17 mouse cellular contexts compared by ENCODE assay signal in genomic region chr14:59739446-59739845, GRCm38 (mm10).
DNase-seq lines count a peak whose midpoint lies in the region; ATAC-seq and TF ChIP-seq lines count a peak whose summit lies in the region.
"Had no signal": no experiment of that assay in that cellular context is flagged by ENCODE, and none has a peak within 500 bp of the region (broad histone marks: within the 10 kb centered on the region; RNA-seq: fewer than 3 reads in every experiment).

No protein-coding gene starts in this region.

- H3K9ac ChIP-seq in kidney, postnatal 0 days (ENCODE audit: low read depth, low read length) = no peak overlapping the region
- H3K9ac ChIP-seq: embryonic facial prominence, embryonic 15.5 days; forebrain, embryonic 13.5 days; hindbrain, embryonic 14.5 days had no signal

- no peak for TF ChIP-seq CTCF in kidney, postnatal 0 days (IDR thresholded peaks at IDR 0.05; ENCODE audit: low read depth)

- peak; percentile 73 for ATAC-seq in kidney, postnatal 0 days (replicated peaks; ENCODE audit: low FRiP score, low read depth)
- ATAC-seq: forebrain, embryonic 13.5 days; intestine, postnatal 0 days had no signal

- no peak overlapping the region for H3K4me2 ChIP-seq in kidney, postnatal 0 days (ENCODE audit: low read length)
- H3K4me2 ChIP-seq: embryonic facial prominence, embryonic 15.5 days; forebrain, embryonic 13.5 days; hindbrain, embryonic 14.5 days had no signal

- peaks cover 19% of the 10 kb centered on the region for H3K4me1 ChIP-seq in heart, embryonic 10.5 days
- H3K4me1 ChIP-seq in kidney, postnatal 0 days (replicated peaks; ENCODE audit: insufficient read depth, low read length) = no peaks in the 10 kb centered on the region

- 26% methylated on average over 6 of the region's 6 CpGs for WGBS in heart, embryonic 10.5 days
- WGBS in kidney, postnatal 0 days = 28% methylated on average over 6 of the region's 6 CpGs

- peaks cover 10% of the 10 kb centered on the region; the same call in 1 of the 2 replicates for H3K27me3 ChIP-seq in heart, embryonic 10.5 days (ENCODE audit: insufficient read depth, poor library complexity, severe bottlenecking)
- no peaks in the 10 kb centered on the region for H3K27me3 ChIP-seq in kidney, postnatal 0 days (ENCODE audit: insufficient read depth, low read length)
- H3K27me3 ChIP-seq: embryonic facial prominence, embryonic 15.5 days had no signal

- peak; percentile 87 for DNase-seq in heart, embryonic 10.5 days (ENCODE audit: low spot score)
- DNase-seq in heart, postnatal 25 days (ENCODE audit: low spot score) = no peak
- peak; percentile 72 for DNase-seq in kidney, postnatal 0 days (ENCODE audit: low spot score)
- no peak for DNase-seq in kidney, postnatal 10 days
- peak; percentile 60 for DNase-seq in forelimb bud, embryonic 11.5 days (ENCODE audit: low read depth, low spot score)
- DNase-seq in retina, postnatal 1 day = peak; percentile 43
- no peak for DNase-seq in urinary bladder, adult 18-20 months (ENCODE audit: low spot score in 2 of 2)
- DNase-seq in adrenal gland, adult 2 months = no peak
- DNase-seq: adrenal gland, postnatal 25 days; right cerebral cortex, postnatal 25 days; thymus, adult 2 months had no signal

- no peaks in the 10 kb centered on the region for H3K9me3 ChIP-seq in heart, embryonic 10.5 days
- no peaks in the 10 kb centered on the region for H3K9me3 ChIP-seq in kidney, postnatal 0 days (replicated peaks; ENCODE audit: low read length)
- H3K9me3 ChIP-seq: embryonic facial prominence, embryonic 15.5 days; forebrain, embryonic 13.5 days had no signal

- no peak overlapping the region for H3K4me3 ChIP-seq in heart, embryonic 10.5 days
- no peak overlapping the region for H3K4me3 ChIP-seq in kidney, postnatal 0 days (replicated peaks; ENCODE audit: low read depth, low read length)
- H3K4me3 ChIP-seq: embryonic facial prominence, embryonic 15.5 days; forebrain, embryonic 13.5 days had no signal

- intact Hi-C loops in heart, postnatal 25 days (cut with DNase I) = no loop called here

- no peaks in the 10 kb centered on the region for H3K36me3 ChIP-seq in heart, embryonic 10.5 days
- no peaks in the 10 kb centered on the region for H3K36me3 ChIP-seq in kidney, postnatal 0 days (ENCODE audit: insufficient read depth, low read length)
- H3K36me3 ChIP-seq: embryonic facial prominence, embryonic 15.5 days; G1E had no signal

- H3K27ac ChIP-seq in heart, embryonic 10.5 days = peak overlapping the region; percentile 75
- peak overlapping the region; percentile 31; the same call in 1 of the 2 replicates for H3K27ac ChIP-seq in kidney, postnatal 0 days
- H3K27ac ChIP-seq: embryonic facial prominence, embryonic 15.5 days; forebrain, embryonic 13.5 days; hindbrain, embryonic 14.5 days; macrophage had no signal

Comparison
In these comparisons a context has a peak if more than half of its experiments do, and no peak if none do; other contexts are left out.
1. DNase-seq: peak in heart, embryonic 10.5 days (single experiment), kidney, postnatal 0 days (single experiment), forelimb bud, embryonic 11.5 days (single experiment) and retina, postnatal 1 day (single experiment); none in heart, postnatal 25 days (single experiment), kidney, postnatal 10 days (single experiment), urinary bladder, adult 18-20 months (0 of 2) and adrenal gland, adult 2 months (single experiment).